Mouse (Mus musculus): ENCODE results near the gene Rad54l.

Gene Rad54l

GRCm38 (mm10) chr4:116074861-116075620, 48.4 kb downstream of the Rad54l start, which contains the start of the genes Uqcrh and Lrrc41:
Gene Uqcrh, minus strand, starts transcription at chr4:116075071.
Gene Lrrc41, plus strand, starts transcription at chr4:116075269.
- DNase-seq (ENCODE audit: inconsistent age in 2 of 2, low spot score in 1 of 2): peak; percentile 96 to 99

GRCm38 (mm10) chr4:116074145-116074675, 49.3 kb downstream of the Rad54l start:
- DNase-seq (ENCODE audit: inconsistent age in 2 of 2, low spot score in 1 of 2): peak in 1 of 2 experiments; percentile 60

GRCm38 (mm10) chr4:116073146-116073545, 50.3 kb downstream of the Rad54l start:
- DNase-seq (ENCODE audit: inconsistent age in 2 of 2, low spot score in 1 of 2): peak in 1 of 2 experiments; percentile 45

- DNase-seq (ENCODE audit: inconsistent age in 2 of 2, low spot score in 1 of 2): no peak
Observed at GRCm38 (mm10) chr4:116070116-116070515, 53.4 kb downstream of the Rad54l start.

GRCm38 (mm10) chr4:116063855-116064254, 59.6 kb downstream of the Rad54l start:
- DNase-seq (ENCODE audit: inconsistent age in 2 of 2, low spot score in 1 of 2): no peak

GRCm38 (mm10) chr4:116059012-116059726, 64.3 kb downstream of the Rad54l start:
- no peak for DNase-seq (ENCODE audit: inconsistent age in 2 of 2, low spot score in 1 of 2)

- DNase-seq (ENCODE audit: inconsistent age in 2 of 2, low spot score in 1 of 2): no peak
Observed at GRCm38 (mm10) chr4:116057559-116057958, 65.9 kb downstream of the Rad54l start.

GRCm38 (mm10) chr4:116053399-116053961, 70.0 kb downstream of the Rad54l start, which contains the start of gene Nsun4:
Gene Nsun4, minus strand, starts transcription at chr4:116053876.
- DNase-seq (ENCODE audit: inconsistent age in 2 of 2, low spot score in 1 of 2): peak; percentile 94 to 97

- peak; percentile 56 to 83 for DNase-seq (ENCODE audit: inconsistent age in 2 of 2, low spot score in 1 of 2)
Observed at GRCm38 (mm10) chr4:116052526-116053293, 70.8 kb downstream of the Rad54l start.

GRCm38 (mm10) chr4:116049211-116049610, 74.3 kb downstream of the Rad54l start:
- DNase-seq (ENCODE audit: inconsistent age in 2 of 2, low spot score in 1 of 2): peak in 1 of 2 experiments; percentile 54

GRCm38 (mm10) chr4:116048130-116048920, 75.2 kb downstream of the Rad54l start:
- DNase-seq (ENCODE audit: inconsistent age in 2 of 2, low spot score in 1 of 2): peak; percentile 51 to 86

- no peak for DNase-seq (ENCODE audit: inconsistent age in 2 of 2, low spot score in 1 of 2)
Observed at GRCm38 (mm10) chr4:116047681-116048080, 75.8 kb downstream of the Rad54l start.

GRCm38 (mm10) chr4:116046604-116047003, 76.9 kb downstream of the Rad54l start:
- DNase-seq (ENCODE audit: inconsistent age in 2 of 2, low spot score in 1 of 2): no peak
